Mouse (Mus musculus) liver, embryonic 14.5 days (tissue): Measurements from ENCODE around the gene Snrpf. TPM values are rescaled to one million over a fixed set of nuclear protein-coding genes. Genes with fewer than 3 reads are reported as not detected.
"Not testable (repeated sequence)": the region's sequence is repeated elsewhere in the genome, so short reads cannot be mapped to it uniquely, and the experiment has no call there.

Experiments used
- ATAC-seq: fragments of 200-750 bp; cut with Nextera tagmentation; 2 replicates; pipeline ENCODE4 v1.8.0; 2017; ENCODE audit warnings: moderate number of reproducible peaks, mild to moderate bottlenecking, moderate library complexity; ENCODE audit not compliant: insufficient read depth
- DNase-seq, 3 experiments: peaks; one replicate each; pipeline ENCODE4 v3.0.0-alpha.2; 2012 to 2013; ENCODE audit warnings: low read depth in 3 of 3, low spot score in 3 of 3
- H3K27ac ChIP-seq: fragments of 300-500 bp; sonication (generic); 2 replicates; pipeline ENCODE4 v1.5.1; 2014; ENCODE audit warnings: moderate library complexity, mild to moderate bottlenecking, control low read depth, inconsistent platforms
- H3K27me3 ChIP-seq: fragments of 300-500 bp; sonication (generic); 2 replicates; pipeline ENCODE4 v1.6.1; 2014; ENCODE audit warnings: mild to moderate bottlenecking, low read length, moderate library complexity; ENCODE audit not compliant: control insufficient read depth, insufficient read depth
- H3K36me3 ChIP-seq: fragments of 300-500 bp; sonication (generic); replicated peaks from 2 replicates; pipeline ENCODE4 v1.6.1; 2014; ENCODE audit warnings: low read depth; ENCODE audit not compliant: control insufficient read depth, insufficient read depth
- H3K4me1 ChIP-seq, 2 experiments: fragments of 200-500 bp in 1 of 2; fragments of 300-500 bp in 1 of 2; sonication (generic) in 1 of 2; replicated peaks; 2 replicates each; pipeline ENCODE4 v1.6.1; 2012 to 2014; ENCODE audit warnings: antibody characterized with exemption in 1 of 2, inconsistent platforms in 1 of 2, low read length in 1 of 2; ENCODE audit not compliant: control insufficient read depth in 2 of 2, insufficient read depth in 2 of 2
- H3K4me2 ChIP-seq: fragments of 300-500 bp; sonication (generic); 2 replicates; pipeline ENCODE4 v1.6.1; 2014; ENCODE audit warnings: low read depth, mild to moderate bottlenecking, control low read depth, moderate library complexity
- H3K4me3 ChIP-seq, 2 experiments: fragments of 200-500 bp in 1 of 2; fragments of 300-500 bp in 1 of 2; sonication (generic) in 1 of 2; 2 replicates each; pipeline ENCODE4 v1.5.1; 2012 to 2014; ENCODE audit warnings: low read depth in 2 of 2, low read length in 2 of 2, mild to moderate bottlenecking in 2 of 2, control low read depth in 1 of 2, inconsistent platforms in 1 of 2, moderate library complexity in 1 of 2; ENCODE audit not compliant: insufficient read depth in 1 of 2
- H3K9ac ChIP-seq: fragments of 300-500 bp; sonication (generic); replicated peaks from 2 replicates; pipeline ENCODE4 v1.6.1; 2014; ENCODE audit warnings: mild to moderate bottlenecking, control low read depth, moderate library complexity
- H3K9me3 ChIP-seq: fragments of 300-500 bp; sonication (generic); 2 replicates; pipeline ENCODE4 v1.6.1; 2016; ENCODE audit warnings: low read length, mixed read lengths; ENCODE audit not compliant: control insufficient read depth
- CTCF ChIP-seq: IDR thresholded peaks from 2 replicates; pipeline ENCODE4 v1.5.1; 2016; ENCODE audit warnings: antibody characterized with exemption, low read depth, control low read depth
- EP300 ChIP-seq: IDR thresholded peaks from 2 replicates; pipeline ENCODE4 v1.6.1; 2016; ENCODE audit warnings: antibody characterized with exemption, low read depth
- WGBS: fragments of 180-500 bp; shearing (Covaris S2); extraction: QIAGEN DNeasy Blood & Tissue Kit; methylation state at CpG from one replicate; pipeline ENCODE4 v1.1.7; 2014; ENCODE audit not compliant: insufficient replicate concordance; 5-methylcytosine and 5-hydroxymethylcytosine counted together
- polyA plus RNA-seq, 2 experiments: library from polyadenylated mRNA; depleted of rRNA in 1 of 2; stranded (reverse) in 1 of 2; unstranded in 1 of 2; fragments of >200 nt; fragmentation: Nextera tagmentation in 1 of 2; extraction: Ambion mirVana in 1 of 2; gene quantifications; 2 replicates each; pipeline versions ENCODE4 v1.2.1 to v1.2.3; 2012 to 2014

The Snrpf gene
- polyA plus RNA-seq, 2 experiments: 85.5 to 104 TPM

GRCm38 (mm10) chr10:93559786-93560185, 29.7 kb downstream of the Snrpf start:
- TF ChIP-seq CTCF (no peak), EP300 (no peak)
- DNase-seq: no peak
- Histone ChIP-seq H3K4me2 (no peak overlapping the region), H3K36me3 (no peaks in the 10 kb centered on the region), H3K9ac (no peak overlapping the region), H3K4me1 (no peaks in the 10 kb centered on the region; a peak in 2 of 4 replicates), H3K4me3 (no peak overlapping the region), H3K27ac (no peak overlapping the region), H3K9me3 (no peaks in the 10 kb centered on the region), H3K27me3 (no peaks in the 10 kb centered on the region)
- 50% methylated on average over 9 of the region's 9 CpGs for WGBS
- peak; percentile 35; the same call in 1 of the 2 replicates for ATAC-seq

GRCm38 (mm10) chr10:93557971-93558370, 31.5 kb downstream of the Snrpf start:
- 41% methylated on average over 2 of the region's 2 CpGs for WGBS
- ATAC-seq: not testable (repeated sequence)

GRCm38 (mm10) chr10:93552596-93552995, 36.9 kb downstream of the Snrpf start:
- TF ChIP-seq EP300: no peak
- TF ChIP-seq CTCF: no peak
- Histone ChIP-seq H3K9me3 (no peaks in the 10 kb centered on the region), H3K9ac (no peak overlapping the region), H3K36me3 (no peaks in the 10 kb centered on the region), H3K4me1 (no peaks in the 10 kb centered on the region; a peak in 1 of 4 replicates), H3K27me3 (no peaks in the 10 kb centered on the region), H3K4me2 (no peak overlapping the region), H3K27ac (no peak overlapping the region), H3K4me3 (no peak overlapping the region)
- DNase-seq (no peak), ATAC-seq (no peak)
- 56% methylated on average over 8 of the region's 8 CpGs for WGBS

More at GRCm38 (mm10) chr10:93557971-93558370, 31.5 kb downstream of the Snrpf start:
- not testable (repeated sequence) for H3K36me3 ChIP-seq, H3K27me3 ChIP-seq, H3K4me2 ChIP-seq, H3K9me3 ChIP-seq, H3K9ac ChIP-seq, H3K4me3 ChIP-seq, H3K4me1 ChIP-seq, H3K27ac ChIP-seq, DNase-seq

DNA sequence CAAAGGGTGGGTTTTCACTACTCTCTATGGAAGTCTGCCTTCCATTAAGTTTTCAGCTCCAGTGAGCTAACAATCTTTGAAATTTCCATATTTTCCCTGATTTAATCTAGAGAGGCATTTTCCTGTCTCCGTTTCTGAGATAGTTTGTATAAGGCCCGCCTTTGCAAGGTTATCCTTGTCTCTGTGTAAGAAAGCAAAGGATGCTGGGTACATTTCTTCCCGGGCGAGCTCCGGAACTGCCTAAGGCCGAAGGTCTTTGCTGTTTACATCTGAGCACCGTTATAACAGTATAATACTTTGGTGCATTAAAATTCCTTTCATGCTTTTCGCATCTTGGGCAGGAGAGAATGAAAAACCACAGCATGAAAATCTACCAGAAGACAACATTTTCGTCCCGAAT, 39.7 kb downstream of the Snrpf start:
- TF ChIP-seq CTCF: no peak
- TF ChIP-seq EP300: no peak
- H3K36me3 ChIP-seq: no peaks in the 10 kb centered on the region
- H3K27ac ChIP-seq: no peak overlapping the region
- DNase-seq (no peak), ATAC-seq (no peak)
- H3K4me3 ChIP-seq: no peak overlapping the region
- no peak overlapping the region for H3K4me2 ChIP-seq
- WGBS: 68% methylated on average over 10 of the region's 10 CpGs
- no peaks in the 10 kb centered on the region for H3K4me1 ChIP-seq
- H3K9me3 ChIP-seq: no peaks in the 10 kb centered on the region
- no peaks in the 10 kb centered on the region for H3K27me3 ChIP-seq
- no peak overlapping the region for H3K9ac ChIP-seq

GRCm38 (mm10) chr10:93548991-93549390, 40.5 kb downstream of the Snrpf start:
- H3K27me3 ChIP-seq: no peaks in the 10 kb centered on the region
- no peak for ATAC-seq
- H3K9ac ChIP-seq: no peak overlapping the region
- TF ChIP-seq EP300: no peak
- TF ChIP-seq CTCF: peak; percentile 92
- no peak overlapping the region for H3K4me2 ChIP-seq
- H3K4me1 ChIP-seq: peaks cover 0 to 2% of the 10 kb centered on the region in 2 experiments; a peak in 1 of 4 replicates
- DNase-seq: peak; percentile 34 to 41 (median 34)
- no peak overlapping the region for H3K27ac ChIP-seq
- 10% methylated on average over 7 of the region's 7 CpGs for WGBS
- H3K36me3 ChIP-seq: no peaks in the 10 kb centered on the region
- H3K9me3 ChIP-seq: no peaks in the 10 kb centered on the region
- no peak overlapping the region for H3K4me3 ChIP-seq
